Mouse (Mus musculus) MEL (cell line): ENCODE data around the gene Syt10.

Source experiments
- CHD2 ChIP-seq: IDR thresholded peaks from 2 replicates; pipeline ENCODE4 v1.6.1; 2011; ENCODE audit warnings: low read length, improper control_type of control experiment
- CTCF ChIP-seq, 3 experiments: IDR thresholded peaks in 2 of 3; conservative IDR thresholded peaks in 1 of 3; 2 replicates each; pipeline ENCODE4 v1.5.1; 2011 to 2012; ENCODE audit warnings: low read length in 3 of 3, low read depth in 2 of 3, mild to moderate bottlenecking in 2 of 3, improper control_type of control experiment in 1 of 3, inconsistent platforms in 1 of 3, mixed read lengths in 1 of 3, moderate library complexity in 1 of 3; ENCODE audit not compliant: control insufficient read depth in 1 of 3, insufficient read depth in 1 of 3, poor library complexity in 1 of 3, severe bottlenecking in 1 of 3
- ELF1 ChIP-seq: IDR thresholded peaks from 2 replicates; pipeline ENCODE4 v1.6.1; 2014; ENCODE audit warnings: low read depth, mild to moderate bottlenecking, inconsistent platforms, low read length, improper control_type of control experiment, moderate library complexity
- HCFC1 ChIP-seq: IDR thresholded peaks from 2 replicates; pipeline ENCODE4 v1.6.1; 2012; ENCODE audit warnings: low read depth, mild to moderate bottlenecking, inconsistent platforms, low read length, improper control_type of control experiment, moderate library complexity
- MYC ChIP-seq: IDR thresholded peaks from 2 replicates; pipeline ENCODE4 v1.6.1; 2011; ENCODE audit warnings: low read depth, mild to moderate bottlenecking, low read length, improper control_type of control experiment, moderate library complexity
- POLR2A ChIP-seq, 2 experiments: IDR thresholded peaks; 2 replicates each; pipeline ENCODE4 v1.6.1; 2011 to 2012; ENCODE audit warnings: low read length in 2 of 2, mild to moderate bottlenecking in 2 of 2, control low read depth in 1 of 2, improper control_type of control experiment in 1 of 2, low read depth in 1 of 2, moderate library complexity in 1 of 2; ENCODE audit not compliant: control insufficient read depth in 1 of 2, insufficient read depth in 1 of 2, poor library complexity in 1 of 2
- POLR2AphosphoS5 ChIP-seq: IDR thresholded peaks from 2 replicates; pipeline ENCODE4 v1.6.1; 2012; ENCODE audit warnings: low read depth, borderline replicate concordance, mild to moderate bottlenecking, inconsistent platforms, low read length, moderate library complexity, mixed read lengths

GRCm38 (mm10) chr15:89816098-89816497 is 25.6 kb downstream of the Syt10 start:
- no peak for TF ChIP-seq CHD2
- TF ChIP-seq POLR2A (IDR thresholded peaks at IDR 0.05; ENCODE audit: control insufficient read depth in 1 of 2, insufficient read depth in 1 of 2, low read depth in 1 of 2, low read length in 2 of 2, poor library complexity in 1 of 2), result no peak
- TF ChIP-seq POLR2AphosphoS5, result no peak
- TF ChIP-seq ELF1, result no peak
- no peak for TF ChIP-seq CTCF (IDR thresholded peaks at IDR 0.05 in 2 of 3, conservative IDR thresholded peaks at IDR 0.05 in 1 of 3; ENCODE audit: control insufficient read depth in 1 of 3, insufficient read depth in 1 of 3, low read depth in 2 of 3, low read length in 3 of 3, poor library complexity in 1 of 3, severe bottlenecking in 1 of 3)
- no peak for TF ChIP-seq HCFC1
- no peak for TF ChIP-seq MYC
